Mouse (Mus musculus): ENCODE results near the gene Bmx. TPM values are rescaled to one million over a fixed set of nuclear protein-coding genes. Genes with fewer than 3 reads are reported as not detected.
A peak's percentile ranks its signal among the peaks of the same experiment; 100 is the strongest.

The Bmx gene
- total RNA-seq (2021), result under 1 TPM; 0.23 to 0.30 TPM
- long read RNA-seq, experiment 1, result 0 reads
- long read RNA-seq, experiment 2, result 0 reads

- no peak for DNase-seq
Measured at GRCm38 (mm10) chrX:164258057-164258456, at the start of gene Bmx. Gene Bmx, minus strand, starts transcription at chrX:164258193.

- DNase-seq, result peak; percentile 12 to 29
Measured at GRCm38 (mm10) chrX:164306250-164306649, 48.3 kb upstream of the Bmx start.

GRCm38 (mm10) chrX:164291147-164291546 lies 33.2 kb upstream of the Bmx start:
- no peak for DNase-seq

DNA sequence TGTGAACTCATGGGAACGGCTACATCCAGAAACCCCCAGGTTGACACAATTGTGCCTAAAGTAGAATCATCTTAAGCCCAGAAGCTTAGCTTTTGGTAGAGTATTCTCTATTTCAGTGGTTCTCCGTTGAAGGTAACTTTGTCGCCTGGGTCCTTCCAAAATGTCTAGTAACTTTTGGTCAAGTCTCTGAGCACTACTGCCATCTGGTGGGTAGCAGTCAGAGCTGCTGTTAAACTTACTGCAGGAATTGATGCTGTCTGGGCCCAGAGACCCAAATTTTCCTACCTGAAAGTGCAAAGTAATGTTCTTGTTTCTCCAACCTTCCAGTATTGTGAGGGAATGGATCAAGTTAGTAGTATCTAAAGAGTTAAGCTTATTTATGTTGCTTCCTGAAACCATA lies 29.1 kb upstream of the Bmx start:
- peak; percentile 6 to 37 for DNase-seq

DNA sequence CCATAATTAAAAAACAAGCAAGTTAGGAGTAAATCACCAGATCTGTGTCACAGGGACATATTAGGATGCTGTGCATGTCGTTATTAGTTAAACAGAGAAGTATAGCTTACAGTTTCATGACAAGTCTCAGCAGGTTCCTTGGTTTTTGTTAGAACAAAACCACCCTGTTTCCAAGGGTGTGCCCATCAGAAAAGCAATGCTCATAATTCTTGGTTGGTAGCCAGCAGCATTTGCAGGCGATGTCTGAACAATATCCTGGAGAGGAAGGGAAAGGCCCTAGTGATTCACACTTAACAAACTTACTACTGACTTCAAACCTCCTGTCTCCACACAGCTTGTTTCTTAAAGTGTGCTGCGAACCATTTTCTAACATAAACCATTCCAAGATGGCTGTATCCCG lies 25.8 kb upstream of the Bmx start:
- DNase-seq, result no peak

DNA sequence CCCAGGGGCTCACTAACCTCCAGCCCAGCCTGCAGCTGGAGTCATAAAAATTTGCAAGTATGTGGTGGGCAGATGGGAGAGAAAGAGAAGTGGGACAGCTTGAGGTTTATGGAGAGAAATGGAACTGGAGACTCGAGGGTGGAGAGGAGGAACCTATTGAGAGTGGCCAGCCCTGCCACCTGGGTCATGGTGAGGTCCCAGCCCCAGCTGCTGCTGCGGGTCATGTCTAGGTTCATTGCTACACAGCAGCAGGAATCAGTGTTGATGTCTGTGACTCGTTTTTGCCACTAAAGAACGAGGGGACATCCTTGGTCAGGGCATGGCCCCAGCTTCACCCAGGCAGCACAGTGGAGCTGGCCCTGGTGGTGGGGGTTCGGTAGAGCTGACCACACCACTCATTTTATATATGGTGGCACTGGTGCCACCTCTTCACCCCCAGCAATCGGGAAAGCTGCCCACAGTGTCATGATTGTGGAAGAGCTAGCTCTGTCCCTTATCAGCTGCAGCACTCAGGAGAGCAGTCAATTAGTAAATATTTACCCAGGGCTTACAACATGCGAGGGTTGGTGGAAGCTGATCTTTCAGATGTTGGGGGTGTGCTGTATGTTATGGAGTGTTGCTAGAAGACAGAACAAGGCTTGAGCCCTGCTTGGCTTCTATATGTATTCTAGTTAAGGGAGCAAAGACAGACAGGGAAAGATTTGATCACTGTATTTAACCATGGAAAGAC lies 23.1 kb upstream of the Bmx start:
- no peak for DNase-seq

- no peak for DNase-seq
Measured at GRCm38 (mm10) chrX:164275536-164275935, 17.5 kb upstream of the Bmx start.

- no peak for DNase-seq
Measured at GRCm38 (mm10) chrX:164270603-164271002, 12.6 kb upstream of the Bmx start.

- DNase-seq, result peak; percentile 56 to 69
Measured at GRCm38 (mm10) chrX:164269285-164269761, 11.3 kb upstream of the Bmx start, which contains the start of gene Pir. Gene Pir, plus strand, starts transcription at chrX:164269371.

GRCm38 (mm10) chrX:164264861-164265260 lies 6.9 kb upstream of the Bmx start:
- no peak for DNase-seq

GRCm38 (mm10) chrX:164262286-164262685 lies 4.3 kb upstream of the Bmx start:
- no peak for DNase-seq

DNA sequence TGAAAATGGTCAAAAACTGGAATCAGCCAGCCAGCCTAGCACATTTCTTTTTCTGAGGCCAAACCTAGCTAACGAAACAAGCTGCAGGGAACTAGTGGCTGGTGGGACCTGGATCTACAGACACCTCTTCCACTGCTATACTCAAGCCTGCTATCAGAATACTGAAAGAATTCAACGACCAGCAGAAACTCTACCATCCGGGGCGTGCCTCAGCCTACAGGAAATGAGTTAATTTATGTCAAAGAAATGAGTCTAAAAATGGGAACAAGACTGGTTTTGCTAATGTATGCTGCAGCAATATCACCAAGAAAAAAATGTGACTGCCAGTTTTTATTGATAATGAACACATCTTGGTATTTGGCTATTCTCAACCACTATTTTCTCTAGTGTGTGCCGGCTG lies 669 bp upstream of the Bmx start:
- no peak for DNase-seq

- DNase-seq, result no peak
Measured at GRCm38 (mm10) chrX:164256527-164256926, 1.5 kb downstream of the Bmx start.

DNA sequence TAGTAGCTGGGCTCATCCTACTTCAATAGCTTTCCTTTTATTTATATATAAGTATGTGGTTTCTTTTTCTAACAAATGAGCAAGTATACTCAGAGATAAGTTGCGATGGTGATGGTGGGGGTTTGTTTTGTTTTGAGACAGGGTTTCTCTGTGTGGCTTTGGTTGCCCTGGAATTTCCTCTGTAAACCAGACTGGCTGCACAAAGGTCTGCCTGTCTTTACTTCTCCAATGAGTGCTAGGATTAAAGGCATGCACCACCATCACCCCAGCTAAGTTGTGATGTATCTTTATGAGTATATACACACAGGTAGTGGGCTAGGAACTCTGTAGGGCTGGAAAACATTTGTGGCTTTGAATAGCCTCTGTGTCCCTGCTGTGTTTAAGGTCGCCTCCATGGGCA lies 11.3 kb downstream of the Bmx start:
- no peak for DNase-seq

DNA sequence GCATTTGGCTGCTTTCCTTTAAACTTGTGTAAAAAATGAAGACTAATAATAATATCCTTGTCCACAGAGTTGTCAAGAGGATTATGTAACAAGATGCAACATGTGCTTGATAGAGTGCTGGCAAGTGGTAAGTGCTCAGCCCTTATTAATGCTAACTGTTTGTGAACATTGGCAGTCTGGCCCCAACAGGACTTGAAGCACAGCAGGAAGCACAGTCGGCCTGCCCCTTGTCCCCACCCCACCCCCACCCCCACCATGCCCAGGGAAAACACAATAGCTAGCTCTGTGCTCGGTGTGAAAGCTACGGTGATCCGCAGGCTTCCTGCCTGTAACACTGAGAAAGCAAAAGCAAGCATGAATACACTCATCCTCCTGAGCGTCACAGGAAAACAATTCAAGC lies 12.3 kb downstream of the Bmx start:
- no peak for DNase-seq

GRCm38 (mm10) chrX:164233380-164233779 lies 24.6 kb downstream of the Bmx start:
- no peak for DNase-seq

DNA sequence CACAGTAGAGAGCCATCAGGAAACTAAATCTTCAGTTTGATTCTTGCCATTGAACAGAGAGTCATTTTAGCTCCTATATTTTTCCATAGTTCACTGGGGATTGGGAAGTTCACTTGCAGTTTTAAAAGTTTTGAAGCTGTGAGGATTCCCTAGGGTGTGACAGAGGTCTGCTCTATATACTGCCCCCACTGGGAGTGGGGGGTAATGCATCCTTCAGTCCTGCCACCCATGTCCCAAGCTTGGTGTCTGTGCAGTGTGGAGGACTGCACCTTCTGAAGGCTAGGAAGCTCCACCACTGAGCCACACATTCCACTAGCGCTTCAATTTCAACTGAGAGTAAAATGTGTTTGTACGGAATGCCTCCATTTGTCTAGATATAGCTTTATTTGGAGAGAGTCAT lies 36.0 kb downstream of the Bmx start:
- DNase-seq, result peak; percentile 6 to 25

DNA sequence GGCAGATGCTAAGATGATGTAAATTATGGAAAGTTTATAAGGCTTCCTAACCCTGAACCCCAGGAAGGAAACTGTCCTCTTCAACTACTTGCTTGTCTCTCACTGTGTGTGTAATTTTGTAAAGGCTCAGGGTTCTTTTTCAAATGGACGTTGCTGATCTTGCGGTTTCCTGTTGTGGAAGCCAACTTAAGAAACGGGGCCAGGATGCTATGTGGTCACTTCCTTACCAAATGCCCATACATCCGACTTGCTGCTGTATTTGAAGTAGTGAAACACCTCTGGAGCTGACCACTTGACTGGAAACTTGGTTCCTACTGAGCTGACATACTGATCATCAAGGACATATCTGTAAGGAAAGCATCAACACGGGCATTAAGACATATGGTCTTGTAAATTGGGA lies 57.4 kb downstream of the Bmx start:
- no peak for DNase-seq

- no peak for DNase-seq
Measured at GRCm38 (mm10) chrX:164197679-164198078, 60.3 kb downstream of the Bmx start.

DNA sequence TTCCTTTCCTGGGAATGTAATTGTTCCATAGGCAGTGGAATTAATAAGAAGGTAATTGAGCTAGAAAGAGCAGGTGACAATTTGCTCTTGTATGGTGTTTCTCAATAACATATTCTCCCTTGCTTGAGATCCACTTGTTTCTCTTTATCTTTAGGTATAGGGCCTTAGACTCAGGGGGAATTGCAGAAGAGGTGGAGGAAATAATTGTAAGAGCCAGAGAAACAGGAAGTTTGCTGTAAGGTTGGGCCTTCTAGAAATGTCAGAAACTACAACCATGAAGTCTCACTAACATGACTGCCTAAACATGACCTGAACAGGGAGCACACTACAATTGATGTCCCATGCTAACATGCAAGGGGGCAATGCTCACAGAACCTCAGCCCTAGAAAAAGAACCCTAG lies 68.1 kb downstream of the Bmx start:
- DNase-seq, result no peak

DNA sequence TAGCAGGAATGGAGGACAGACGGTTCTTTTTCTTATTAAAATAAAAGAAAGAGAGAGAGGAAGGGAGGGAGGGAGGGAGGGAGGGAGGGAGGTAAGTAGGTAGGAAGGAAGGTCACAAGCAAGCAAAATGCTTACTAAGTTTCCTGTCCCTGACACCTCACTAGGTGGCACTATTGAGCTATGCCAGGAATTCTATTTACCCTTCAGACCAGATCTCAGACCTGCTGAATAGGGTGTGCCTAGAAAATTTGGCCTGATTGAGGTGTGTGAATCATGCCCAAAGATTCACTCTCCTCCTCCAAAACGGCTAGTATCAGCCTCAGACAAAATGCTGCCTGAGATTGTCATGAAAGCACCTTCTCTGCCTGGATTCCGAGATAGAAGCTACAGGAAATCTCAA lies 74.1 kb downstream of the Bmx start:
- DNase-seq, result peak; percentile 15 to 48

DNA sequence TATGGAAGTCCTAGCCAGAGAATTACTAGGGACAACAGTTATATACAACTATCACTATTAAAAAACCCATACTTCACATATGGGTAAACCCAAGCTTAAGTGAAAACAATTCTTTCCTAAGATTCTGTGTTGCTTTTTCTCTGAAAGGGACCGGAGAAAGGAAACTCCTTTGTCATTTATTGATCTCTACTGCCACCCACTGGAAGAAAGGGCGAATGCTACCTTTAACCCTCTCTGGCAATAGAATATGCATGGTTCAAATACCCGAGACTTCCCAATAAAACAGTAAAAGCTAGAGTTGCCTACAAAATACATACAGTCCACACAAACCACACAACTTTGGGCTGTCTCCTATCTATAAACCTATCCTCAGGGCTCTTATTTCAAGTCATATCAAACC lies 78.2 kb downstream of the Bmx start:
- peak; percentile 30 to 54 for DNase-seq

DNA sequence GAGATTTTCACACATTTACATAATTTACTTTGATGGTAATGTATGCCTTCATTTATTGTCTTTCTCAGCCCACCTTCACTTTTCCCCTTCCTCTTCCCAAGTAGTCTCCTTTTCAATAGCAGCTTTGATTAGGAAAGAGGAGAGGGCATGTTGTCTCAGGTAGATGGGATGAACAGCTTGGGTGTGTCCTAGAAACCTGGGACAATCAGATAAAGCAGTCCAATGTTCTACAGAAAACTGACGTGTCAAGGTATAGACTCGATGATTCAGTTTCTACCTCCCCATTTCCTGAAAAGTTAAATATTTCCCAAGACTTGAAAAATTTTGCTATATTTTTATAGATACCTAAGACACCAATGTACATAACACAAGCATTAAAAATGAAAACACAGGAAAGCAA lies 79.1 kb downstream of the Bmx start:
- no peak for DNase-seq

- DNase-seq, result no peak
Measured at GRCm38 (mm10) chrX:164175780-164176179, 82.2 kb downstream of the Bmx start.
